Mouse (Mus musculus): ENCODE results near the gene Map3k5.
A peak's percentile ranks its signal among the peaks of the same experiment; 100 is the strongest.

The Map3k5 gene

GRCm38 (mm10) chr10:20091416-20091815 is 157.1 kb downstream of the Map3k5 start:
- DNase-seq (ENCODE audit: low read depth in 2 of 2, low spot score in 2 of 2) = no peak

- no peak for DNase-seq (ENCODE audit: low read depth in 2 of 2, low spot score in 2 of 2)
Measured at GRCm38 (mm10) chr10:20092371-20092770, 158.1 kb downstream of the Map3k5 start.

GRCm38 (mm10) chr10:20101456-20101855 is 167.2 kb downstream of the Map3k5 start:
- DNase-seq (ENCODE audit: low read depth in 2 of 2, low spot score in 2 of 2) = no peak

- no peak for DNase-seq (ENCODE audit: low read depth in 2 of 2, low spot score in 2 of 2)
Measured at GRCm38 (mm10) chr10:20104271-20104931, 170.1 kb downstream of the Map3k5 start.

- no peak for DNase-seq (ENCODE audit: low read depth in 2 of 2, low spot score in 2 of 2)
Measured at GRCm38 (mm10) chr10:20105575-20105974, 171.3 kb downstream of the Map3k5 start.

- DNase-seq (ENCODE audit: low read depth in 2 of 2, low spot score in 2 of 2) = no peak
Measured at GRCm38 (mm10) chr10:20107031-20107430, 172.8 kb downstream of the Map3k5 start.

GRCm38 (mm10) chr10:20111508-20111907 is 177.2 kb downstream of the Map3k5 start:
- no peak for DNase-seq (ENCODE audit: low read depth in 2 of 2, low spot score in 2 of 2)

GRCm38 (mm10) chr10:20112026-20112973 is 178.0 kb downstream of the Map3k5 start:
- no peak for DNase-seq (ENCODE audit: low read depth in 2 of 2, low spot score in 2 of 2)

GRCm38 (mm10) chr10:20119504-20120425 is 185.5 kb downstream of the Map3k5 start:
- peak in 1 of 2 experiments; percentile 8 for DNase-seq (ENCODE audit: low read depth in 2 of 2, low spot score in 2 of 2)

GRCm38 (mm10) chr10:20121981-20122380 is 187.7 kb downstream of the Map3k5 start:
- DNase-seq (ENCODE audit: low read depth in 2 of 2, low spot score in 2 of 2) = no peak

- DNase-seq (ENCODE audit: low read depth in 2 of 2, low spot score in 2 of 2) = no peak
Measured at GRCm38 (mm10) chr10:20123401-20123800, 189.1 kb downstream of the Map3k5 start.

GRCm38 (mm10) chr10:20124576-20124975 is 190.3 kb downstream of the Map3k5 start:
- DNase-seq (ENCODE audit: low read depth in 2 of 2, low spot score in 2 of 2) = no peak

GRCm38 (mm10) chr10:20125226-20125625 is 191.0 kb downstream of the Map3k5 start:
- DNase-seq (ENCODE audit: low read depth in 2 of 2, low spot score in 2 of 2) = peak; percentile 21 to 38

GRCm38 (mm10) chr10:20132933-20133652 is 198.8 kb downstream of the Map3k5 start:
- no peak for DNase-seq (ENCODE audit: low read depth in 2 of 2, low spot score in 2 of 2)

GRCm38 (mm10) chr10:20135350-20136058 is 201.2 kb downstream of the Map3k5 start:
- DNase-seq (ENCODE audit: low read depth in 2 of 2, low spot score in 2 of 2) = no peak

- no peak for DNase-seq (ENCODE audit: low read depth in 2 of 2, low spot score in 2 of 2)
Measured at GRCm38 (mm10) chr10:20136505-20136904, 202.2 kb downstream of the Map3k5 start.

- DNase-seq (ENCODE audit: low read depth in 2 of 2, low spot score in 2 of 2) = no peak
Measured at GRCm38 (mm10) chr10:20141376-20141775, 207.1 kb downstream of the Map3k5 start.

GRCm38 (mm10) chr10:20148130-20148772 is 214.0 kb downstream of the Map3k5 start, which contains the start of gene Map7:
Gene Map7, plus strand, starts transcription at chr10:20148471.
- DNase-seq (ENCODE audit: low read depth in 2 of 2, low spot score in 2 of 2) = no peak

- peak; percentile 27 to 41 for DNase-seq (ENCODE audit: low read depth in 2 of 2, low spot score in 2 of 2)
Measured at GRCm38 (mm10) chr10:20148773-20149120, 214.5 kb downstream of the Map3k5 start.

Measured in CD8-positive naive resting alpha-beta T cell, adult 2 months (primary cell).